Mouse (Mus musculus): ENCODE measurements around the gene Tmem39a. TPM values are rescaled to one million over a fixed set of nuclear protein-coding genes. Genes with fewer than 3 reads are reported as not detected.
A peak's percentile ranks its signal among the peaks of the same experiment; 100 is the strongest.

Tmem39a gene
- total RNA-seq, 2 experiments from 2014 or later: 31.2 to 33.6 TPM

- DNase-seq: no peak
These were observed 78.2 kb downstream of the Tmem39a start for GRCm38 (mm10) chr16:38636682-38637081.

GRCm38 (mm10) chr16:38637085-38637484 is 78.6 kb downstream of the Tmem39a start:
- peak; percentile 55 for DNase-seq

Other genes with a start within 250 kb of the Tmem39a start
- gene Maats1, start 216.6 kb upstream of the Tmem39a start, total RNA-seq (2021): under 1 TPM in 1 of 2 experiments, not detected in 1; 0.09 TPM
- gene Cox17, start 211.7 kb upstream of the Tmem39a start, total RNA-seq (2021): 100 to 1,000 TPM; 203 to 222 TPM
- gene Gm21987, start 211.7 kb upstream of the Tmem39a start, total RNA-seq (2021): 1 to 10 TPM; 1.1 to 1.6 TPM
- 100 to 1,000 TPM; 764 to 831 TPM for gene Popdc2, start 196.5 kb upstream of the Tmem39a start, total RNA-seq (2021)
- 1 to 10 TPM; 5.8 to 5.9 TPM for gene Pla1a, start 125.6 kb upstream of the Tmem39a start, total RNA-seq (2021)
- 10 to 100 TPM; 34.1 to 35.3 TPM for gene Adprh, start 106.0 kb upstream of the Tmem39a start, total RNA-seq (2021)
- gene Cd80, start 103.1 kb upstream of the Tmem39a start, total RNA-seq (2021): under 1 TPM; 0.26 to 0.27 TPM
- gene Timmdc1, start 36.0 kb upstream of the Tmem39a start, total RNA-seq (2021): 10 to 100 TPM; 56.8 to 58.2 TPM
- 10 to 100 TPM; 14.0 to 15.4 TPM for gene Poglut1, start 8.4 kb upstream of the Tmem39a start, total RNA-seq (2021)
- gene Arhgap31, start 154.6 kb downstream of the Tmem39a start, total RNA-seq (2021): 10 to 100 TPM; 68.2 to 73.4 TPM
- gene B4galt4, start 183.6 kb downstream of the Tmem39a start, total RNA-seq (2021): 10 to 100 TPM; 10.1 to 13.1 TPM
- gene Upk1b, start 241.6 kb downstream of the Tmem39a start, total RNA-seq (2021): 10 to 100 TPM in 1 of 2 experiments, 1 to 10 TPM in 1; 8.3 to 11.3 TPM

All from heart, postnatal 4 days (tissue).